Mouse (Mus musculus): ENCODE data around the gene Zfp64.

Zfp64 gene

DNA sequence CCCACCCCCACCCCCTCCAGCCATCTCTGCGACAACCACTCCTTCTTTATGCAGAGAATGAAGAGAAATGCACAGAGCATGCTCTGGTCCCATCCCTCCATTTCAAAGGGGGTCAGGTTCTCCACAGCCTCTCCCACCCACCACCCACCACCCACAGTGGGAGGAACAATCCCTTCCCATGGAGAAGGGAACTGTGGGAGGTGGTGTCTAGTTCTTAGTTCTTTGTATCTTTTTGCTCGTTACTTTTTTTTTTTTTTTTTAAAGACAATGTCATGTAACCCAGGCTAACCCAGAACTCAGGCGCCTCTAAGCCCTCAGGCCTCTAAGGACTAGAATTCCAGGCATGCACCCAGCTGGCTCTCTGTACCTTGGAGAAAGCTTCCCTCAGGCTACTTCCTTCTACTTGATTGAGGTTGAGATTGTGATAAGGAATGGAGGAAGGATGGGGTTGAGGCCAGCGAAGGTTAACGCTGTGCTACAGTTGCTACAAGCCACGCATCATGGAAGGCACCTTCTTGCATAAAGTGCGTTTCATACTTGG is 109.1 kb downstream of the Zfp64 start:
- no peak for DNase-seq (ENCODE audit: low spot score)

Measured in yolk sac, embryonic 10.5 days (tissue).